Mouse (Mus musculus): ENCODE measurements at regions not wholly inside any gene's neighbourhood (a gene's known extent, or its start where the extent isn't known, plus 50 kb on each side); places are given as distances from the start of the nearest gene placed in this dataset.

DNA sequence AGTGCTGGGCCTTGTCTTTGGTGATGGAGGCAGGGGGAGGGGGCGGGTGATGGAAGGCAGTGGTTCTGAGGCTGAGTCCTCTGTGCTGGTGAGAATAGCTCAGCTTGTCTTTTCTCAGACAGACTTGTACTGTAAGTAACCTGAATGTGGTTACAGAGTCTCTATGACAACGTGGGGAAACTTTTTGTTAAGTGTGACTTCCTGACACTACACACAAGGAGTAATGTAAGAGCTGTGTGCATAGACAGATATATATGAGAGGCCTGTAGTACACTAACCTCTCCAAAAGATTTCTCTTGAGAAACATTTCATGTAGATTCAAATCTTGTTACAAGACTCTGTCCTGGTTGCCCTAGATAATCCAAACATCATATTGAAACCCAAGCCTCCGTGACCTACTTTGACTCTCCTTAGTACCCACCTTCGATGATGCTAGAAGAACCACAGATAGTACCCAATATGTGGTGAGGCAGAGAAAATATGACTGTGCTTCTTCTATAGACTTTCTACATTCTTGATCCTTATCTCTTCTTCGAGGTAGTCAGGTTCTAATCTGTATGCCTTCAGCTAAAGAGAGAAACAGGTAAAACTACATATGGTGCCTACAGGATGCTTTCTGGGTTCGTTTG, 424.7 kb downstream of the Ets1 start:
- no peaks in the 10 kb centered on the region for H3K27me3 ChIP-seq (ENCODE audit: insufficient read depth, low read length)
- H3K4me3 ChIP-seq (ENCODE audit: low read depth, low read length), result no peak overlapping the region
- no peak for DNase-seq (ENCODE audit: low spot score)
- H3K9ac ChIP-seq (replicated peaks; ENCODE audit: low read length, poor library complexity, severe bottlenecking), result no peak overlapping the region
- WGBS, result 85% methylated on average over 6 of the region's 6 CpGs
- H3K4me1 ChIP-seq (ENCODE audit: insufficient read depth, low read length), result peaks cover 3% of the 10 kb centered on the region; the same call in 1 of the 2 replicates
- H3K36me3 ChIP-seq (ENCODE audit: insufficient read depth, low read length), result no peaks in the 10 kb centered on the region
- TF ChIP-seq CTCF (IDR thresholded peaks at IDR 0.05), result no peak
- H3K4me2 ChIP-seq (ENCODE audit: low read depth, low read length, poor library complexity, severe bottlenecking), result no peak overlapping the region
- no peaks in the 10 kb centered on the region for H3K9me3 ChIP-seq (ENCODE audit: low read length)
- H3K27ac ChIP-seq (ENCODE audit: low read depth, low read length), result no peak overlapping the region
- no peak for ATAC-seq (ENCODE audit: low FRiP score)

DNA sequence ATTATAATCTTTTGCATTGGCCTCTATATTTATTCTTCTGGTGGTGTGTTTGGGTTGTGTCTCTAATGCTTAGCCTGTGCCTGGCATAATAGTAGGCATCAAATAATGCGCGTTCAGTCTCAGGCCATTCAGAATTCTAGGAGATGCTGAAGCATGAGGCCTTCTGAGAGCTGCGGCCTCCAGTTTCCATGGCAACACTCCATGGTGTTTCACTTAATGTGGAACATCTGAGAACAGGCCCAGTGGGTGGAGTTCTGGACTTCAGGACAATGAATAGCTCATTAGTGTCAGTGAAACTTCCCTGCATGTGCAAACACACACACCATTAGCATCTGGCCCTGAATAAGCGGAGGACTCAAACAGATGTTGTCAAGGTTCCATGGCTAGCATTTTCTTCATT, 426.5 kb downstream of the Ets1 start:
- no peak for TF ChIP-seq CTCF (IDR thresholded peaks at IDR 0.05)
- DNase-seq (ENCODE audit: low spot score), result peak; percentile 87
- H3K9me3 ChIP-seq (ENCODE audit: low read length), result no peaks in the 10 kb centered on the region
- no peaks in the 10 kb centered on the region for H3K27me3 ChIP-seq (ENCODE audit: insufficient read depth, low read length)
- 6% methylated on average over 4 of the region's 4 CpGs for WGBS
- no peaks in the 10 kb centered on the region for H3K36me3 ChIP-seq (ENCODE audit: insufficient read depth, low read length)
- no peak overlapping the region for H3K9ac ChIP-seq (replicated peaks; ENCODE audit: low read length, poor library complexity, severe bottlenecking)
- ATAC-seq (ENCODE audit: low FRiP score), result peak; percentile 79
- H3K4me3 ChIP-seq (ENCODE audit: low read depth, low read length), result no peak overlapping the region
- H3K27ac ChIP-seq (ENCODE audit: low read depth, low read length), result 0 out of 2 replicates have a peak overlapping the region, but pooled peaks have one; percentile 43
- H3K4me2 ChIP-seq (ENCODE audit: low read depth, low read length, poor library complexity, severe bottlenecking), result no peak overlapping the region
- H3K4me1 ChIP-seq (ENCODE audit: insufficient read depth, low read length), result peaks cover 3% of the 10 kb centered on the region; the same call in 1 of the 2 replicates

DNA sequence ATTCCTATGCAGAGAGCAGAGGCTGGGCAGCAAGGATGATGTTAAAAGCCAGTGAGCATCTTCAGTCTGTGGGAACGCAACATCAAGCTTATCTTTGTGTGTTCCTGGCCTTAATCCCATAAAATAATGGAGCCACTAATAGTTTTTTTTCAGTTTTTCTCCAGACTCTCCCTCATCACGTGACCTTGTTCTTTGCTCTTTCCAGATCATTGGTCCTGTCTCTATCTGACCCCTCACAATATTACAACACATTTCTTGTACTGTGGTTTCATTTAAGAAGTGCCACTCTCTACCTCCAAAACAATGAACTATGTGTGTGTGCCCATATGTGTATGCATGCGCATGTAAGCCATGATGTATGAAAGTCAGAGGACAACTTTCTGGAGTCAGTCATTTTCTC, 429.3 kb downstream of the Ets1 start:
- Histone ChIP-seq H3K27ac (ENCODE audit: low read depth, low read length) (no peak overlapping the region), H3K4me1 (ENCODE audit: insufficient read depth, low read length) (peaks cover 3% of the 10 kb centered on the region; the same call in 1 of the 2 replicates), H3K27me3 (ENCODE audit: insufficient read depth, low read length) (no peaks in the 10 kb centered on the region), H3K9ac (replicated peaks; ENCODE audit: low read length, poor library complexity, severe bottlenecking) (no peak overlapping the region), H3K4me2 (ENCODE audit: low read depth, low read length, poor library complexity, severe bottlenecking) (no peak overlapping the region), H3K36me3 (ENCODE audit: insufficient read depth, low read length) (no peaks in the 10 kb centered on the region), H3K4me3 (ENCODE audit: low read depth, low read length) (no peak overlapping the region), H3K9me3 (ENCODE audit: low read length) (no peaks in the 10 kb centered on the region)
- 90% methylated on average over 3 of the region's 3 CpGs for WGBS
- TF ChIP-seq CTCF (IDR thresholded peaks at IDR 0.05), result no peak
- no peak for ATAC-seq (ENCODE audit: low FRiP score)
- no peak for DNase-seq (ENCODE audit: low spot score)

DNA sequence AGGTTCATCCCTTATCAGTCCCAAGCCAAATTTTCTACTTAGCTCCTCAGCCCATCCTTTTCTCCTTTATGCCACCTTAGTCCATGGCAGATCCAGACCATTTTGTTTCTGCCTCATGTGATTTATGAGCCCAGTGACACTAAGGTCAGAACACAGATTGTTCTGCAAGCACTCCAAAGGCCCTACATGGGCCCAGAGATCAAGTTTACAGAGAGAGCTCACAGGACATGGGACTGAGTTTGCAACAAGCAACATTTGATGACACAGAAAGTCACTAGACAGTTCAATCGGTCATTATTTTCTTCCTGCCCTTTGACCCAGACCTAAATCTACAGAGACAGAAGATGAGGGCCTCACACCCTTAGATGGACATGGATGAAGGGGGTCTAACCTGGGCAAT, 431.5 kb downstream of the Ets1 start:
- no peaks in the 10 kb centered on the region for H3K27me3 ChIP-seq (ENCODE audit: insufficient read depth, low read length)
- no peak for TF ChIP-seq CTCF (IDR thresholded peaks at IDR 0.05)
- H3K9me3 ChIP-seq (ENCODE audit: low read length), result no peaks in the 10 kb centered on the region
- H3K4me3 ChIP-seq (ENCODE audit: low read depth, low read length), result no peak overlapping the region
- no peak for DNase-seq (ENCODE audit: low spot score)
- H3K4me2 ChIP-seq (ENCODE audit: low read depth, low read length, poor library complexity, severe bottlenecking), result no peak overlapping the region
- no peak for ATAC-seq (ENCODE audit: low FRiP score)
- 90% methylated on average over 1 of the region's 1 CpGs for WGBS
- no peaks in the 10 kb centered on the region; the same call in 1 of the 2 replicates for H3K4me1 ChIP-seq (ENCODE audit: insufficient read depth, low read length)
- no peak overlapping the region for H3K9ac ChIP-seq (replicated peaks; ENCODE audit: low read length, poor library complexity, severe bottlenecking)
- no peak overlapping the region for H3K27ac ChIP-seq (ENCODE audit: low read depth, low read length)
- no peaks in the 10 kb centered on the region for H3K36me3 ChIP-seq (ENCODE audit: insufficient read depth, low read length)

DNA sequence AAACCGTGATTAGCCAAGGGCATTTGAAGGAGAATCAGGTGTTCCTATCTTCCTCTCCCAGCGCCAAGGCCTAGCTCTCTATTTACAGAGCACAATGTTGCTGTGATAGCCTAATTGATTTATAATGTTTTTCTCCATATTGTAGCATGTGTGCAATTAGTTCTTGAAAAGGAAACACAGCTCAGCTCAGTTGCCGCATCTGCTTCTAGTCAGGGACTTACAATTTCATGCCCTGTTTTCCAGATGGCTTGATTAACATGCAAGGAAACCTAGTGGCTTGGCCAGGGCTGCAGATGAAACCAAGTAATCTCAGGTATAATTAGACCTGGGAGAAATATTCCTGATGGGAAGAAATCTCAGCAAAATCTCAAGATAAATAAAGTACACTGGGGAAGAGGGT, 434.1 kb downstream of the Ets1 start:
- no peak overlapping the region for H3K9ac ChIP-seq (replicated peaks; ENCODE audit: low read length, poor library complexity, severe bottlenecking)
- TF ChIP-seq CTCF (IDR thresholded peaks at IDR 0.05), result no peak
- H3K27me3 ChIP-seq (ENCODE audit: insufficient read depth, low read length), result no peaks in the 10 kb centered on the region
- DNase-seq (ENCODE audit: low spot score) (peak; percentile 13), ATAC-seq (ENCODE audit: low FRiP score) (no peak)
- WGBS, result 68% methylated on average over 3 of the region's 3 CpGs
- H3K4me1 ChIP-seq (ENCODE audit: insufficient read depth, low read length), result no peaks in the 10 kb centered on the region
- no peaks in the 10 kb centered on the region for H3K36me3 ChIP-seq (ENCODE audit: insufficient read depth, low read length)
- no peaks in the 10 kb centered on the region for H3K9me3 ChIP-seq (ENCODE audit: low read length)
- no peak overlapping the region for H3K4me3 ChIP-seq (ENCODE audit: low read depth, low read length)
- no peak overlapping the region for H3K27ac ChIP-seq (ENCODE audit: low read depth, low read length)
- H3K4me2 ChIP-seq (ENCODE audit: low read depth, low read length, poor library complexity, severe bottlenecking), result no peak overlapping the region

DNA sequence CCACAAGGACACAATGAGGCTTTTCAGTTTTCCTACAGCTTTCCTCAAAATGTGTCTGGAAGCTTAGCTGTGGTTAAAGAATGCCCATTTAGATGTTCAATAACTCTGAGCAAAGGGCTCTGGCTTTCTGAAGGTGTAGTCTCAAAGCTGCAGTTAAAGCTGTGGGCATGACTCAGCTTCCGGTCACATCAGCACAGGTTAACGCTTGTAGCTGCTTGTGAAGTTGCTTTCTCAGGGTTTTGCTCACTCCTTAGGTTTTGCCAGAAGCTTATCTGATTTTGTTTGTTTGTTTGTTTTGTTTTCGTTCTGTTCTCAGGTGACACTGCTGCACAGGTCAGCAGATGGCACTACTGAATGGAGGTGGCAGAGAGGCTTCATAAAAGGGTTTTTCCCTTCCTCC, 444.2 kb downstream of the Ets1 start:
- DNase-seq (ENCODE audit: low spot score), result no peak
- Histone ChIP-seq H3K27me3 (ENCODE audit: insufficient read depth, low read length) (no peaks in the 10 kb centered on the region), H3K4me1 (ENCODE audit: insufficient read depth, low read length) (no peaks in the 10 kb centered on the region), H3K9ac (replicated peaks; ENCODE audit: low read length, poor library complexity, severe bottlenecking) (no peak overlapping the region), H3K36me3 (ENCODE audit: insufficient read depth, low read length) (no peaks in the 10 kb centered on the region), H3K4me3 (ENCODE audit: low read depth, low read length) (no peak overlapping the region), H3K4me2 (ENCODE audit: low read depth, low read length, poor library complexity, severe bottlenecking) (no peak overlapping the region), H3K9me3 (ENCODE audit: low read length) (no peaks in the 10 kb centered on the region), H3K27ac (ENCODE audit: low read depth, low read length) (no peak overlapping the region)
- no peak for ATAC-seq (ENCODE audit: low FRiP score)
- 76% methylated on average over 3 of the region's 3 CpGs for WGBS
- TF ChIP-seq CTCF (IDR thresholded peaks at IDR 0.05), result no peak
